Mouse (Mus musculus): ENCODE data around the gene Bpifb3.

Bpifb3 gene

GRCm38 (mm10) chr2:153917930-153918329 is at the start of gene Bpifb3:
Gene Bpifb3, plus strand, starts transcription at chr2:153918230.
- no peak for DNase-seq

GRCm38 (mm10) chr2:153870984-153871383 is 47.0 kb upstream of the Bpifb3 start, which contains the start of gene Sun5:
Gene Sun5, minus strand, starts transcription at chr2:153871084.
- no peak for DNase-seq

GRCm38 (mm10) chr2:153874745-153875144 is 43.3 kb upstream of the Bpifb3 start, which contains the start of gene Bpifb2:
Gene Bpifb2, plus strand, starts transcription at chr2:153875045.
- no peak for DNase-seq

DNA sequence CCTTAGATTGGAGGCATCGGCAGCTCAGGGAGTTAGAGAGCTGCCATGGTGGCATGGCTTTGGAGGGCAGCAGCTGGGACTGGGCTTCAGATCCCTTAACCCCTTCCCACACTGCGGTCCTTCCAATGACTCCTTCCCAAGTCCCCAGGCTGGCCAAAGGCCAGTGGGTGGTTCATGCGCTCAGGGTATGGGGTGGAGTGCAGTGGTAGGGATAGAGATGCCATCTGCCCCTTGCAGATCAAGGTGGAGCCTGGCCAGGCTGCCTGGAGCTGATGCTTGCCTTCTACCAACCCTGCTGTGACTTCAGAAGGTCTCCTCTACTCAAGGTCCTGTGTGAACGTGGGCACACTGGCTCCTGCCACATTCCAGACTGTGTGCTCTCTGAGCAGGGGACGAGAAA is 18.9 kb upstream of the Bpifb3 start:
- peak in 1 of 2 experiments; percentile 25 for DNase-seq

DNA sequence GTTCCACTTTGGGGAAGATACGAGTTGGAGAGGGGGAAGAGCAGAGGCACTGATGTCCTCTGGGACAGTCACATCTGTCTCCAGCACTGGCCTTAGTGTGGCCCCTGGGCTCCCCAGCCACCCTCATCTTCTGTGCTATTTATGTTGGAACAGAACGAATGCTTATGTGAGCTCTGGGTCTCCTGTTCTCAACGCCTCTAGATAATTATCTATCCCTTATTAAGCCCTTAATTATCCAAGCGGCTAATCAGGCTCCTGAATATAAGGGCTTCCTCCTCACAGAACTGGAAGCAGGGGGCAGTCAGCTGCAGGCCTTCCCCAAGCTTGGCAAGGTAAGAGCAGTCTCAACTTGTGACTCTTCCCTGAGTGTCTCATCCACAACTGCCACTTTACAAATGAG is 17.9 kb upstream of the Bpifb3 start, which contains the start of gene Bpifb6:
TSS of gene Bpifb6 (plus strand) at position 301 of the 400 bp plus-strand sequence.
- DNase-seq: no peak

GRCm38 (mm10) chr2:153902726-153903125 is 15.3 kb upstream of the Bpifb3 start:
- peak; percentile 50 to 59 for DNase-seq

DNA sequence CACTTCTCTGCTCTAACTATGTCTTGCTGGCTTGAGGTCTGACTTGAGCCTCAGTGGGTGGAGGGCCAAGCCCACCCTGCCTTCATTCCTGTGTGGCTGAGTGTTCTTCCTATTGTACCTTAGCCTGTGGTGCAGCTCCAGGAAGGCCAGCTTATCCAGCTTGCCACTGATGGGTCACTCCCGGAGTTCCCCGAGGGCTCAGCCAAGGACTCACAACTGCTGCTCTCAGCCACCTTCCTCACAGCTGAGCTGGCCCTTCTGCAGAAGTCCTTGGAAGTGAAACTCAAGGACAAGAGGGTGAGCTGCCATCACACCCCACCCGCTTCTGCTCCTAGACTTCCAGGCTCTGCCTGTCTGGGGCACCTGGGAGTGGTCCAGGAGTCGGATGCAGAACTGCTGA is 11.4 kb upstream of the Bpifb3 start:
- no peak for DNase-seq

- peak; percentile 12 to 16 for DNase-seq
Measured at GRCm38 (mm10) chr2:153914151-153914550, 3.9 kb upstream of the Bpifb3 start.

GRCm38 (mm10) chr2:153921246-153921645 is 3.2 kb downstream of the Bpifb3 start:
- no peak for DNase-seq

DNA sequence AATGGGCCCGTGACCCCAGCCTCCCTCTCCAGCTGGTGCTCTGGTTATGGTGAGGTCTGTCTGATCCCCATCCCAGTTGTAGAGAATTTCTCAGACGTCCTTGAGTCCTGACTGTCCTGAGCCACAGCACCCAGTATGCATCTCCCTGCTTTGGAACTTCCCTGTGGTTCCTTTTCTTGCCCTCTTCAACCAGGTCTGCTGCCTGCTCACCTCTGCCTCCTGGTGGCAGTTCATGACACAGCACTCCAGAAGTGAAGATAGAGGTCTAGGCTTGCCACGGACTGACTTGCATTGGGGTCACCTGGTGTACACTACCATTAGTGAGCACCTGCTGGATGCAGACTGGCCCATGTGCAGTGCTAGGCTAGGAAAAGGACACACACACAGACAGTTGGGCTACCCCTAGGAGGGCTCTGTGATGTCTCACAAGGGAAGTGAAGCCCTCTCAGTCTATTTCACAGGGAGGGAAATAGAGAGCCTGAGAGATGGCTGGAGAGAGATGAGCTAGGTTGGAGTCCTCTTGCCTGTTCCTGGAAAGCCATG is 11.9 kb downstream of the Bpifb3 start:
- DNase-seq: peak; percentile 67 to 68

GRCm38 (mm10) chr2:153931125-153931524 is 13.1 kb downstream of the Bpifb3 start:
- DNase-seq: no peak

DNA sequence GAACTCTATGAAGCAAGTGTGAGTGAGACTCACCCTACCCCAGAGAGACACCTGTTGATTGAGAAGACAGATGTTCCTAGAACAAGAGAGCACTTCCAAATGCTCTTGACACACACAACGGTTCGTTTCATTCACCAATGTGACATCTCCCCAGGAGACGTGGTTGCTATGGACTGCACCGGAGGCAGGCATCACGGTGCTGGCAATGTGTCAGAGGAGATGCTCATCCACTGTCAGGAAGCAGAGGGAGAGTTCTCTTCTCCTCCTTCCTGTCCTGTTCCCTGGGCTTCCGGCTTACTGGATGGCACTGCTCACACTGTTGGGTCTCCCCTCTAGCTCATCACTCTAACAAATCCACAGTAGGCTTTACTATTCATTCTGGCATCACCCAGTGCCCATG is 15.3 kb downstream of the Bpifb3 start:
- no peak for DNase-seq

GRCm38 (mm10) chr2:153935348-153935747 is 17.3 kb downstream of the Bpifb3 start:
- DNase-seq: no peak

GRCm38 (mm10) chr2:153937843-153938242 is 19.8 kb downstream of the Bpifb3 start, which contains the start of gene Bpifb4:
Gene Bpifb4, plus strand, starts transcription at chr2:153938212.
- no peak for DNase-seq

DNA sequence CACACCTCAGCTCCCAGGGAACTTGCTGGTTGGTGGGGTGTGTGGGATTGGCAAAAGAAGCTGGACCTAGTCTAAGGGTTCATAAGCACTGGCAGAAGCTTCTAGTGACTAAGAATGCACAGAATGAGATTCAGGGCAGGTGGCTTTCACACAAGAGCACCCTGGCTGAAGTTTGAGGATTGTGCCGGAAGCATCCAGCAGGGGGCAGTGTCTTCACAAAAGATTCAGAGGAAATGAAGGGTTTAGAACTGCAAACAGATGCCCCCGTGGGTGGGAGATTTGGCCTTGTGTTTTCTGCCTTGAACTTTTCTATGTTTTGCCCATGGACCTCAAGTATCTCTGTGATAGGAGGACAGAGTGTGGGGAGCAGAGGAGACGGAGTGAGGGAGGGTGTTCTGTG is 25.5 kb downstream of the Bpifb3 start:
- DNase-seq: peak; percentile 72 to 75

GRCm38 (mm10) chr2:153944567-153944966 is 26.5 kb downstream of the Bpifb3 start:
- no peak for DNase-seq

- peak; percentile 75 to 83 for DNase-seq
Measured at GRCm38 (mm10) chr2:153952897-153953296, 34.9 kb downstream of the Bpifb3 start.

- DNase-seq: peak in 1 of 2 experiments; percentile 49
Measured at GRCm38 (mm10) chr2:153953836-153954235, 35.8 kb downstream of the Bpifb3 start.

DNA sequence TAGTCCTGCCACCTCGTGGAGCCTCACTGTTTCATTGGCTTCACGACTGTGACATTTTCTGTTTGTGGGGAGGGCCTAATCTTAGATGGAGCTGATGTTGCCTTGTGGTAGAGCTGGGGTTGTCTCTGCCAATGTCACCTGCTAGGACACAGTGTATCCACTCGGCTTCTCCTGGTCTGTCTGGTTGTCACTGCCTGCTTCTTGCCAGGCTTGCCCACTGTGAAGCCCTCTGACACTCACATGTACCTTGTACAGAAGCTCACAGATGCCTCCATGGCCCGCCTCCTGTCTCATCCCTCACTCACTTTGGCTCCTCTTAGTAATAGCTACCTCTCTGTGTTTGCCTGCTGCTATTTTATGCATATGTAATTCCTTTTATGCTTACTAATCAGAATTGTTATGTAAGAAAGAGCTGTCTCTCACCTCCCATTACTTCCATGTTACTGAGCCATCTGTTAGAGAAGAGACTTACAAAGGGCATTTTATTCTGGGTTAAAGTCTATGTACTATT is 44.8 kb downstream of the Bpifb3 start:
- DNase-seq: peak; percentile 53 to 72

- peak; percentile 95 to 97 for DNase-seq
Measured at GRCm38 (mm10) chr2:153963334-153963733, 45.3 kb downstream of the Bpifb3 start.

GRCm38 (mm10) chr2:153970221-153970620 is 52.2 kb downstream of the Bpifb3 start:
- no peak for DNase-seq

DNA sequence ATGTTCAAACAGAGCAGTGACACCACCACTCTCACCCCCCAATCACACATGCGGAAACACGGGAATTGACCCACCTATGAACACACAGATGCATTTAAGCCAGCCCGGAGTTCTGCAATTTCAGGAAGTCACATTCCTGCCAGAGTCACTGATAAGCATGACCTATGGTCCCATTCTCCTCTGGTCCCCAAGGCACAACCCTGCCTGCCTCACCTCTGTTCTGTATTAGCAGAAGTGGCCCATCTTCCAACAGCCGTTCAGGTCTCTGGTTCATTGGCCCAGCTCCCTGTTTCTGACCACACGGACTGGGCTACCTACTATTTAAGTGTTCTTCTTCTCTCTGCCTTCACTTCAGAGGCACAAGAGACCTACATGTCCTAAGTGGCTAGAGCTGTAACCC is 56.6 kb downstream of the Bpifb3 start, which contains the start of gene Bpifa6:
TSS of gene Bpifa6 (plus strand) at position 364 of the 400 bp plus-strand sequence.
- DNase-seq: no peak

All from cerebellum, postnatal 36 days (tissue).